Mouse (Mus musculus) liver, embryonic 14.5 days (tissue): Measurements from ENCODE around the gene Crip1.

Experiments used
- CTCF ChIP-seq: IDR thresholded peaks from 2 replicates; pipeline ENCODE4 v1.5.1; 2016; ENCODE audit warnings: antibody characterized with exemption, low read depth, control low read depth
- EP300 ChIP-seq: IDR thresholded peaks from 2 replicates; pipeline ENCODE4 v1.6.1; 2016; ENCODE audit warnings: antibody characterized with exemption, low read depth

DNA sequence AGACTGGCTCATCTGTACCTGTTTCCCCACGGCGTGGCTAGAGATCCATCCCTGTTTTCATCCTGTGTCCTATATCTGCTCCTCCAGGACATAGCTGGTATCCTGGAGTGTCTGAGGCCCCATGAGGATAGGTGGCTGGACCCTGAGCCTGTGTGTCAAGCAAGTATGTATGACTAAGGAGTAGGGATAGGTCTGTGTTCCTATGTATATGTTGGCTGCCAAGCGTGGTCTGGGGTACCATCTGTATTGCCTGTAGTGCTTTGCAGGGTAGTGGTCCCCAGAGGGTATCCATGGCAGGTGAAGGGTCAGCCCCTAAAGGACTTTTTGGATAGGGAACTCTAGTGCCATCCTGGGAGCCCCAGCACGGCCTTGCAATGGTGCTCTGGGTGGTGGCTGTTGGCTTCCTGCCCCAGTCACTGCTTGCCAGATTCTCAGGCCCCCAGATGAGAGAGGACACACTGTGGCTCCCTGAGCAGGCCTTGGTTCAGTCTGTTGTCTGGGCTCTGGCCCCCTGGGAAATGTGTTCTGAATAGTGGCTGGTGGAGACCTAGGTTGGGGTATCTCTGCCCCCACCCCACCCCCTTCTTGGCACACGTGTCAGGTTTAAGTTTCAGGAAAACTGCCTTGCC is 45.6 kb upstream of the Crip1 start:
- TF ChIP-seq CTCF (no peak), EP300 (no peak)
